17 mouse cellular contexts compared by ENCODE assay signal in the genomic region with DNA sequence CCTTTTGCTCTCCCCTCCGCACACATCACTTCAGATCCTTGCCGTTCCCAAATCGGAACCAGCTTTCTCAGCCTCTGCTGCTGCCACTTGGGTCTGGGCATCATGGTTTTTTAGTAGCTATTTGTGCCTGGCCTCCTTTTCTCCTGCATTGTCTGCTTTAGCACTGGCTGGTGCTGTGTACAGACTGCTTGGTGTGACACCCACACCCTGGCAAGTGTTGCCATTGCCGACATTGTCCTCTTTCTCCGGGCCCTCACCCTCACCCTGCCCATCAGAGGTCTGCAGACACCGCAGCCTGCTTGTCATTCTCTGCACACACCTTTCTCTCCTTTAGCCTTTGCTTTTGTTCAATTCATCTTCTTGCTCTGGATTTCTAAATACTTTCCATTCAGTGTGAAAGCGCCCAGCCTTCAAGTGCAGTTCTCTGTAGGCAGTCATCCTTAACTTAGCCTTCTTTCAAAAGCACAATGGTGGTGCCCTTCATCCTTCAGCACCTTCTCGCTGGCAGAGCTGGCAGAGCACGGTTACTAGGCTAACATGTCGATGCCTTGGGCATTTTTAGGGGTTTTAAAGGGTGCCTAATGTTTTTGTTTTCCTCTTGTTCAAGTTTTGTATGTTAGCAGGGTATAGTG. TPM values are rescaled to one million over a fixed set of nuclear protein-coding genes. Genes with fewer than 3 reads are reported as not detected.
A peak's percentile ranks its signal among the peaks of the same experiment; 100 is the strongest.
DNase-seq lines count a peak whose midpoint lies in the region; ATAC-seq and TF ChIP-seq lines count a peak whose summit lies in the region.
"Had no signal": no experiment of that assay in that cellular context is flagged by ENCODE, and none has a peak within 500 bp of the region (broad histone marks: within the 10 kb centered on the region; RNA-seq: fewer than 3 reads in every experiment).

No protein-coding gene starts in this region.

- H3K36me3 ChIP-seq in forebrain, embryonic 13.5 days (ENCODE audit: poor library complexity, severe bottlenecking): peaks cover 54% of the 10 kb centered on the region
- no peaks in the 10 kb centered on the region; the same call in 1 of the 2 replicates for H3K36me3 ChIP-seq in forebrain, embryonic 11.5 days (ENCODE audit: control insufficient read depth, insufficient read depth, low read length)
- peaks cover 84% of the 10 kb centered on the region for H3K36me3 ChIP-seq in intestine, embryonic 14.5 days (ENCODE audit: control insufficient read depth, insufficient read depth, low read length)
- peaks cover 8% of the 10 kb centered on the region for H3K36me3 ChIP-seq in intestine, embryonic 16.5 days (ENCODE audit: control insufficient read depth, insufficient read depth, low read length)
- peaks cover 9% of the 10 kb centered on the region; the same call in 1 of the 2 replicates for H3K36me3 ChIP-seq in hindbrain, embryonic 16.5 days (ENCODE audit: control insufficient read depth, insufficient read depth, low read length)
- H3K36me3 ChIP-seq in midbrain, postnatal 0 days (ENCODE audit: insufficient read depth, low read length): peaks cover 19% of the 10 kb centered on the region
- H3K36me3 ChIP-seq in kidney, embryonic 14.5 days (ENCODE audit: control insufficient read depth, insufficient read depth, low read length): peaks cover 61% of the 10 kb centered on the region; the same call in 1 of the 2 replicates

- H3K4me1 ChIP-seq in forebrain, embryonic 13.5 days: peaks cover 4% of the 10 kb centered on the region; the same call in 1 of the 2 replicates
- no peaks in the 10 kb centered on the region for H3K4me1 ChIP-seq in forebrain, embryonic 11.5 days (replicated peaks; ENCODE audit: control insufficient read depth, insufficient read depth, low read length)
- H3K4me1 ChIP-seq in intestine, embryonic 14.5 days (replicated peaks; ENCODE audit: control insufficient read depth, insufficient read depth, low read length): no peaks in the 10 kb centered on the region
- no peaks in the 10 kb centered on the region for H3K4me1 ChIP-seq in intestine, embryonic 16.5 days (ENCODE audit: control insufficient read depth, insufficient read depth, low read length)
- H3K4me1 ChIP-seq in hindbrain, embryonic 16.5 days (ENCODE audit: control insufficient read depth, insufficient read depth, low read depth, low read length): no peaks in the 10 kb centered on the region
- H3K4me1 ChIP-seq in midbrain, postnatal 0 days (ENCODE audit: insufficient read depth, low read length): no peaks in the 10 kb centered on the region
- no peaks in the 10 kb centered on the region for H3K4me1 ChIP-seq in kidney, embryonic 14.5 days (ENCODE audit: control insufficient read depth, insufficient read depth, low read length)

- no peak for DNase-seq in forebrain, embryonic 11.5 days (ENCODE audit: low spot score)
- peak; percentile 29 for DNase-seq in intestine, embryonic 14.5 days (ENCODE audit: low spot score)
- DNase-seq in midbrain, postnatal 0 days (ENCODE audit: low spot score): peak; percentile 53
- no peak for DNase-seq in thymus, adult 18-20 months
- DNase-seq: adrenal gland, postnatal 14 days; embryo, embryonic 11 days; heart, adult 2 months; lung, adult 2 months; lung, postnatal 4 days had no signal

- no peak overlapping the region for H3K9ac ChIP-seq in forebrain, embryonic 13.5 days
- H3K9ac ChIP-seq in forebrain, embryonic 11.5 days (ENCODE audit: low read length): no peak overlapping the region
- no peak overlapping the region for H3K9ac ChIP-seq in intestine, embryonic 14.5 days (ENCODE audit: low read length)
- no peak overlapping the region for H3K9ac ChIP-seq in intestine, embryonic 16.5 days (ENCODE audit: low read depth, low read length)
- H3K9ac ChIP-seq in hindbrain, embryonic 16.5 days (ENCODE audit: low read depth, low read length): no peak overlapping the region
- H3K9ac ChIP-seq in midbrain, postnatal 0 days (replicated peaks; ENCODE audit: low read length, poor library complexity, severe bottlenecking): no peak overlapping the region
- no peak overlapping the region for H3K9ac ChIP-seq in kidney, embryonic 14.5 days (ENCODE audit: low read depth, low read length)

- peak; percentile 64 for ATAC-seq in forebrain, embryonic 13.5 days
- ATAC-seq in forebrain, embryonic 11.5 days (replicated peaks; ENCODE audit: low FRiP score): no peak
- no peak for ATAC-seq in intestine, embryonic 14.5 days (replicated peaks; ENCODE audit: low FRiP score, low TSS enrichment, low read depth)
- no peak for ATAC-seq in intestine, embryonic 16.5 days
- ATAC-seq in hindbrain, embryonic 16.5 days: peak; percentile 89
- ATAC-seq in midbrain, postnatal 0 days (ENCODE audit: low FRiP score): peak; percentile 86
- ATAC-seq in kidney, embryonic 14.5 days (ENCODE audit: low FRiP score, low TSS enrichment): no peak
- ATAC-seq: inflammation-experienced regulatory T-cells, adult 6 months had no signal

- no peak overlapping the region for H3K4me2 ChIP-seq in forebrain, embryonic 13.5 days
- no peak overlapping the region for H3K4me2 ChIP-seq in forebrain, embryonic 11.5 days (ENCODE audit: low read depth, low read length, severe bottlenecking)
- H3K4me2 ChIP-seq in intestine, embryonic 14.5 days (ENCODE audit: low read length): no peak overlapping the region
- no peak overlapping the region for H3K4me2 ChIP-seq in intestine, embryonic 16.5 days (ENCODE audit: low read depth, low read length)
- no peak overlapping the region for H3K4me2 ChIP-seq in hindbrain, embryonic 16.5 days (ENCODE audit: low read length)
- no peak overlapping the region for H3K4me2 ChIP-seq in midbrain, postnatal 0 days (ENCODE audit: low read depth, low read length, poor library complexity, severe bottlenecking)
- no peak overlapping the region for H3K4me2 ChIP-seq in kidney, embryonic 14.5 days (replicated peaks; ENCODE audit: low read depth, low read length)

- WGBS in forebrain, embryonic 13.5 days: 59% methylated on average over 10 of the region's 10 CpGs
- 91% methylated on average over 10 of the region's 10 CpGs for WGBS in forebrain, embryonic 11.5 days
- WGBS in intestine, embryonic 14.5 days: 92% methylated on average over 10 of the region's 10 CpGs
- WGBS in intestine, embryonic 16.5 days: 88% methylated on average over 10 of the region's 10 CpGs
- WGBS in hindbrain, embryonic 16.5 days: 72% methylated on average over 10 of the region's 10 CpGs
- WGBS in midbrain, postnatal 0 days: 63% methylated on average over 10 of the region's 10 CpGs
- 94% methylated on average over 10 of the region's 10 CpGs for WGBS in kidney, embryonic 14.5 days

- no peaks in the 10 kb centered on the region for H3K9me3 ChIP-seq in forebrain, embryonic 13.5 days (replicated peaks)
- no peaks in the 10 kb centered on the region for H3K9me3 ChIP-seq in forebrain, embryonic 11.5 days (ENCODE audit: control insufficient read depth, low read length)
- H3K9me3 ChIP-seq in intestine, embryonic 14.5 days (ENCODE audit: control insufficient read depth, low read length): no peaks in the 10 kb centered on the region
- H3K9me3 ChIP-seq in intestine, embryonic 16.5 days (ENCODE audit: control insufficient read depth, low read length): no peaks in the 10 kb centered on the region
- H3K9me3 ChIP-seq in hindbrain, embryonic 16.5 days (ENCODE audit: control insufficient read depth, low read length): no peaks in the 10 kb centered on the region
- no peaks in the 10 kb centered on the region for H3K9me3 ChIP-seq in midbrain, postnatal 0 days (ENCODE audit: low read length)
- H3K9me3 ChIP-seq in kidney, embryonic 14.5 days (ENCODE audit: control insufficient read depth, low read length): no peaks in the 10 kb centered on the region

- H3K4me3 ChIP-seq in forebrain, embryonic 13.5 days: no peak overlapping the region
- H3K4me3 ChIP-seq in forebrain, embryonic 11.5 days (ENCODE audit: low read depth, low read length): no peak overlapping the region
- no peak overlapping the region for H3K4me3 ChIP-seq in intestine, embryonic 14.5 days (ENCODE audit: low read depth, low read length)
- H3K4me3 ChIP-seq in intestine, embryonic 16.5 days (ENCODE audit: low read length): no peak overlapping the region
- no peak overlapping the region for H3K4me3 ChIP-seq in hindbrain, embryonic 16.5 days (ENCODE audit: low read length)
- H3K4me3 ChIP-seq in midbrain, postnatal 0 days (ENCODE audit: low read depth, low read length): no peak overlapping the region
- H3K4me3 ChIP-seq in kidney, embryonic 14.5 days (ENCODE audit: low read length): no peak overlapping the region
- H3K4me3 ChIP-seq: heart, adult 2 months; myocyte had no signal

- no peaks in the 10 kb centered on the region for H3K27me3 ChIP-seq in forebrain, embryonic 13.5 days
- H3K27me3 ChIP-seq in forebrain, embryonic 11.5 days (ENCODE audit: control insufficient read depth, insufficient read depth, low read length): no peaks in the 10 kb centered on the region
- no peaks in the 10 kb centered on the region for H3K27me3 ChIP-seq in intestine, embryonic 14.5 days (replicated peaks; ENCODE audit: control insufficient read depth, insufficient read depth, low read length)
- H3K27me3 ChIP-seq in intestine, embryonic 16.5 days (replicated peaks; ENCODE audit: control insufficient read depth, insufficient read depth, low read length): no peaks in the 10 kb centered on the region
- no peaks in the 10 kb centered on the region for H3K27me3 ChIP-seq in hindbrain, embryonic 16.5 days (replicated peaks; ENCODE audit: control insufficient read depth, insufficient read depth, low read length)
- no peaks in the 10 kb centered on the region for H3K27me3 ChIP-seq in midbrain, postnatal 0 days (ENCODE audit: insufficient read depth, low read length)
- no peaks in the 10 kb centered on the region for H3K27me3 ChIP-seq in kidney, embryonic 14.5 days (ENCODE audit: control insufficient read depth, insufficient read depth, low read length)
- H3K27me3 ChIP-seq: CH12.LX had no signal

- 0 out of 2 replicates have a peak overlapping the region, but pooled peaks have one; percentile 7 for H3K27ac ChIP-seq in forebrain, embryonic 13.5 days
- H3K27ac ChIP-seq in forebrain, embryonic 11.5 days (ENCODE audit: low read depth, low read length): no peak overlapping the region
- H3K27ac ChIP-seq in intestine, embryonic 14.5 days (ENCODE audit: low read depth): no peak overlapping the region
- no peak overlapping the region for H3K27ac ChIP-seq in intestine, embryonic 16.5 days (ENCODE audit: low read length)
- H3K27ac ChIP-seq in hindbrain, embryonic 16.5 days (ENCODE audit: low read depth, low read length): no peak overlapping the region; the same call in 1 of the 2 replicates
- H3K27ac ChIP-seq in midbrain, postnatal 0 days (ENCODE audit: low read depth, low read length): peak overlapping the region; percentile 32; the same call in 1 of the 2 replicates
- H3K27ac ChIP-seq in kidney, embryonic 14.5 days (ENCODE audit: low read depth, low read length): no peak overlapping the region
- H3K27ac ChIP-seq: heart, adult 2 months; kidney, postnatal 0 days had no signal

- TF ChIP-seq CTCF in midbrain, postnatal 0 days (IDR thresholded peaks at IDR 0.05): no peak

RNA-seq across cellular contexts. Expression of a gene that starts 29.5 kb away (rescaled TPM):
- polyA plus RNA-seq in forebrain, embryonic 13.5 days (2015; fragmentation: Nextera tagmentation; extraction: Ambion mirVana): 23.0 and 24.4 TPM in 2 replicates
- 37.1 and 38.2 TPM in 2 replicates for polyA plus RNA-seq in forebrain, embryonic 11.5 days (2014; fragmentation: Nextera tagmentation; extraction: Ambion mirVana)
- polyA plus RNA-seq in intestine, embryonic 14.5 days (2014; fragmentation: Nextera tagmentation; extraction: Ambion mirVana): 44.6 and 46.5 TPM in 2 replicates
- polyA plus RNA-seq in intestine, embryonic 16.5 days (2015; fragmentation: Nextera tagmentation; extraction: Ambion mirVana): 19.7 and 44.7 TPM in 2 replicates
- 27.1 and 31.7 TPM in 2 replicates for polyA plus RNA-seq in hindbrain, embryonic 16.5 days (2015; fragmentation: Nextera tagmentation; extraction: Ambion mirVana)
- total RNA-seq in midbrain, postnatal 0 days (2014; rRNA removed): 33.7 and 34.3 TPM in 2 replicates
- 28.9 and 29.9 TPM in 2 replicates for polyA plus RNA-seq in midbrain, postnatal 0 days (2015; fragmentation: Nextera tagmentation; extraction: Ambion mirVana)
- polyA plus RNA-seq in kidney, embryonic 14.5 days (2014; fragmentation: Nextera tagmentation; extraction: Ambion mirVana): 19.5 and 33.0 TPM in 2 replicates

RNA-seq across cellular contexts. Expression of a gene that starts 39.8 kb away (rescaled TPM):
- polyA plus RNA-seq in forebrain, embryonic 13.5 days (2015; fragmentation: Nextera tagmentation; extraction: Ambion mirVana): 2.9 and 3.9 TPM in 2 replicates
- 3.1 and 3.8 TPM in 2 replicates for polyA plus RNA-seq in forebrain, embryonic 11.5 days (2014; fragmentation: Nextera tagmentation; extraction: Ambion mirVana)
- polyA plus RNA-seq in intestine, embryonic 14.5 days (2014; fragmentation: Nextera tagmentation; extraction: Ambion mirVana): 4.6 and 4.9 TPM in 2 replicates
- 3.1 and 3.6 TPM in 2 replicates for polyA plus RNA-seq in intestine, embryonic 16.5 days (2015; fragmentation: Nextera tagmentation; extraction: Ambion mirVana)
- 3.1 and 3.9 TPM in 2 replicates for polyA plus RNA-seq in hindbrain, embryonic 16.5 days (2015; fragmentation: Nextera tagmentation; extraction: Ambion mirVana)
- total RNA-seq in midbrain, postnatal 0 days (2014; rRNA removed): 20.7 and 25.4 TPM in 2 replicates
- polyA plus RNA-seq in midbrain, postnatal 0 days (2015; fragmentation: Nextera tagmentation; extraction: Ambion mirVana): 2.9 and 3.3 TPM in 2 replicates
- polyA plus RNA-seq in kidney, embryonic 14.5 days (2014; fragmentation: Nextera tagmentation; extraction: Ambion mirVana): 5.8 and 5.9 TPM in 2 replicates

RNA-seq across cellular contexts. Expression of a gene that starts 54.7 kb away (rescaled TPM):
- 72.0 and 79.1 TPM in 2 replicates for polyA plus RNA-seq in forebrain, embryonic 13.5 days (2015; fragmentation: Nextera tagmentation; extraction: Ambion mirVana)
- polyA plus RNA-seq in forebrain, embryonic 11.5 days (2014; fragmentation: Nextera tagmentation; extraction: Ambion mirVana): 142 and 153 TPM in 2 replicates
- polyA plus RNA-seq in intestine, embryonic 14.5 days (2014; fragmentation: Nextera tagmentation; extraction: Ambion mirVana): 73.2 and 86.4 TPM in 2 replicates
- 43.5 and 47.8 TPM in 2 replicates for polyA plus RNA-seq in intestine, embryonic 16.5 days (2015; fragmentation: Nextera tagmentation; extraction: Ambion mirVana)
- polyA plus RNA-seq in hindbrain, embryonic 16.5 days (2015; fragmentation: Nextera tagmentation; extraction: Ambion mirVana): 17.9 and 19.2 TPM in 2 replicates
- total RNA-seq in midbrain, postnatal 0 days (2014; rRNA removed): 7.7 and 9.3 TPM in 2 replicates
- polyA plus RNA-seq in midbrain, postnatal 0 days (2015; fragmentation: Nextera tagmentation; extraction: Ambion mirVana): 7.8 and 7.9 TPM in 2 replicates
- polyA plus RNA-seq in kidney, embryonic 14.5 days (2014; fragmentation: Nextera tagmentation; extraction: Ambion mirVana): 73.2 and 104 TPM in 2 replicates

Comparison
In these comparisons a context has a peak if more than half of its experiments do, and no peak if none do; other contexts are left out.
1. ATAC-seq: peak in forebrain, embryonic 13.5 days (single experiment), hindbrain, embryonic 16.5 days (single experiment) and midbrain, postnatal 0 days (single experiment); none in forebrain, embryonic 11.5 days (single experiment), intestine, embryonic 14.5 days (single experiment), intestine, embryonic 16.5 days (single experiment) and kidney, embryonic 14.5 days (single experiment).
2. H3K27ac ChIP-seq: peak in forebrain, embryonic 13.5 days (single experiment) and midbrain, postnatal 0 days (single experiment); none in forebrain, embryonic 11.5 days (single experiment), intestine, embryonic 14.5 days (single experiment), intestine, embryonic 16.5 days (single experiment), hindbrain, embryonic 16.5 days (single experiment) and kidney, embryonic 14.5 days (single experiment).
3. DNase-seq: peak in intestine, embryonic 14.5 days (single experiment) and midbrain, postnatal 0 days (single experiment); none in forebrain, embryonic 11.5 days (single experiment) and thymus, adult 18-20 months (0 of 2).